Mouse (Mus musculus): ENCODE results near the gene Csrnp3.
"Not testable (repeated sequence)": the region's sequence is repeated elsewhere in the genome, so short reads cannot be mapped to it uniquely, and the experiment has no call there.

Gene Csrnp3

GRCm38 (mm10) chr2:65845551-65845950, at the start of gene Csrnp3:
Gene Csrnp3 (plus strand): TSS chr2:65845767.
- in situ Hi-C loops (cut with MboI, MseI) = no loop called here

DNA sequence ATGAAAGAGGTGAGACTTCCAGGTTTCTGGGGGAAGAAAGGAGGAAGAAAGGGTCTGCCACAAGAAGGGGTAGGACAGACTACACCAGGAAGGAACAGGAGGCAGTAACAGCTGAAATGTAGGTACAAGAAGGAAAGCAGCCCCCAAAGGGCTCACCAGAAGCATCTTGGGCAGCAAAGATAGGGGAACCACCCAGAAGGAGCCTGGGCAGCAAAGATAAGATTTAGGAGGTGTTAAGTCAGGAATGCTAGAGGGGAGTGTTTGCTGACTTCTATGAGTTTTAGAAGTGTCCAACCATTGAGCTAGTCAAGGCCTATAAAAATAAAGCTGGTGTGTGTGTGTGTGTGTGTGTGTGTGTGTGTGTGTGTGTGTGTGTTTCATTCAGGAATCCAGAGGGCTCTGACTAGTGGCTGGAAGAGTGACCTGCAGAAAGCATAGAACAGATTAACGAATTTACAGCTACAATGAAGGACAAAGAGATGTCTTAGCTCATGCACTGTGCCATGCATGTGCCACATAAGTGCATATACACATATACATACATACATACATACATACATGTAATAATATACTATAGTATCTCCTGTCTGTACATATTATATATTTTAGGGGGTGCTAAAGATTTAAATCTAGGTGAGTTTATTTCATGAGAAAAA, 44.4 kb upstream of the Csrnp3 start:
- in situ Hi-C loops (cut with MboI, MseI) = no loop called here

DNA sequence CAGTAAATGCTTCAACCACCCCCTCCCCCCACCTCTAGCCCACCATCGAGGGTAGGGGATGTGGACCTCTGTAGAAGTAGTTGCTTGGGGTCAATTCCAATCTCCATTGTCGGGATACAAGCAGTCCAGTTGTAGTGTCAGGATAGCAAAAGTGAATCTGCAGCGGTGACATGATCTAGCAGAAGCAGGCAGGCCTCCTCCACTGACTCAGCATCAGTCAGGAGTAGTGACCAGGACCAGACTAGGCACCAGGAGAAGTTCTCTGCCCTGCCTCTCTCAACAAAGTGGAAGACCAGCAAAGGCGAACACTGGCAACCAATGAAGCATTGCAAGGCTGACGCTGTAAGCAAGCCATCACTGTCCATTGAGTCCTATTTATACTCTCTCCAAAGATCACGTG, 39.0 kb upstream of the Csrnp3 start:
- in situ Hi-C loops (cut with MboI, MseI) = no loop called here

- in situ Hi-C loops (cut with MboI, MseI) = not testable (repeated sequence)
Observed at GRCm38 (mm10) chr2:65811203-65811602, 34.4 kb upstream of the Csrnp3 start.

DNA sequence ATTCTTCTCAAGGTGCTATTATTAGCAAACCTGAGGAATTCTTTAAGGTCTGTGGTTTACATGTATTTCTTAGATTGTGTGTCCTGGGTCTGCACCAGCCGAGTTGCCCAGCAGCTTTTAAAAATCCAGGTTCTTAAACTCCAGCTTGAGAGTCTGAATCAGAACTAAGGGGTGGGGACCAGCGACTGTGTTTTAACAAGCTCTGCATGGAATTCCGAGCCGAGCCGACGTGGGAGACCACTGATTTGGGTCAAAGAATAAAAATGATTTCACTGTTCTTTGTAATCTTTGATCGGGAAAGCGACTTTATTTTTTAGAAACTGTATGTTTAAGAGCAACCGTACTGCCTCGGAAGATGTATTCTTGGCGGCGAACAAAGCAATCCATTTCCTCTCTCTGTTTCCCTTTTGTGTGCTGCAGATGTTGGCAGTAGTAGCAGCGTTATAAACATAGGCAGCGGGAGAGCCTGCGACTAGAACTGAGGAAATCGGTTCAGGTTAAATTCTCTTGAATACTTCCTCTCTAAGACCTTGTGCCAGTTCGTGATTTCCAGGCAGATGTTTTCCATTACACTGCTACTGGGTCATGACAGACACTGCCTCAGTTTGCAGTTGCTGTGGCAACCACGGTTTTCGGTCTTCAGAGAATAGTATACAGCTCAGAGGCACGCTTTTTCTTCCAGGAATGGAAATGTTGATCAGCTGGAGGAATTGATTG, 27.3 kb upstream of the Csrnp3 start:
- in situ Hi-C loops (cut with MboI, MseI) = no loop called here

GRCm38 (mm10) chr2:65820114-65820769, 25.3 kb upstream of the Csrnp3 start:
- in situ Hi-C loops (cut with MboI, MseI) = no loop called here

- in situ Hi-C loops (cut with MboI, MseI) = no loop called here
Observed at GRCm38 (mm10) chr2:65826314-65826713, 19.3 kb upstream of the Csrnp3 start.

DNA sequence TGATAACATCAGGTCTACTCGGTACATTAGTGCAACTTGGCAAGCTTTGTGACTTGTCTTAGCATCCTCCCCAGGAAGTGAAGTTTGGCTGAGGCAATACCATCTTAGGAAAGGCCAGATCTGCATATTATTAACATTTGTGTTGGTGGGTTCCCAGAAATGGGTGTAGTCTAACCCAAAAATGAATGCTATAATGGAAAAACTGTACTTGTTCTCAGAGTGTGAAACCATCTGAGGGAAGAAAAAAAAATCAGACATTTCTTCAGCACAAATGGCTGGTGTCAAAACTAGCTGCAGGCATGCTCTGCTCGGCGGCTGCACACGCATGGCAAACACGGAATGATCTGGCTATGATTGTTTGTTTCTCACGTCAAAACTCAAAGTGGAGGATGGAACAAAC, 18.8 kb upstream of the Csrnp3 start:
- in situ Hi-C loops (cut with MboI, MseI) = no loop called here

DNA sequence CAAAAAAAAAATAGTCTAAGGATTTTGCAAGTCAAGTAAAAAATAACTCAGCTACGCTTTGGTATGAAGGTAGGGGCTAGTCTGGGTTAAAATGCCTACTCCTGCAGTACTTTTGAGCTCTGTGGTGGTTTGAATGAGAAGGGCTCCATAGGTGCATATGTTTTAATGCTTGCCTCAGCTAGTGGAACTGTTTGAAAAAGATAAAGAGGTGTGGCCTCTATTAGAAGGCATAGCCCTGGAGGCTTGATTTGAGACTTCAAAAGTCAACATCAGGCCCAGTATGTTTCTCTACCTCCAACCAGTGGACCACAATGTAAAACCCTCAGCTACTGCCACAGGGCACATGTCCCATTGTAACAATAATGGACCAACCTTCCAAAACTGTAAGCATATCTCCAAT, 16.9 kb upstream of the Csrnp3 start:
- in situ Hi-C loops (cut with MboI, MseI) = no loop called here

GRCm38 (mm10) chr2:65832738-65833395, 12.7 kb upstream of the Csrnp3 start:
- in situ Hi-C loops (cut with MboI, MseI) = no loop called here

DNA sequence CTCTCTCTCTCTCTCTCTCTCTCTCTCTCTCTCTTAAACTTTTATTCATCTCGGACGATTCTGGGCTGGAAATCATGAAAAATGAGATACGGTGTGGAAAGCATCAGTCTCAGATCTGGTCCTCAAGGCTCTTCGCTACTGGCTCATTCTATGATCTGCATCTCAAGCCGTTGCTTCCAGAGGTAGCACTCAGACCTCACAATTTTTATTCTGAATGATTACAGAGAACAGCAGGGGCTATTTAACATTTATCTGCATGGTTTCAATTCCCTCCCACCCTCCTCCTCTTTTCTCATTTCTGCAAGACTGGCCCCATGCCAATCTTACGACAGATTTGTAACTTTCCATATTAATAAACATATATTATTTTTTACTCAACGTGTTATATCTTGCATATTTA, 12.1 kb upstream of the Csrnp3 start:
- in situ Hi-C loops (cut with MboI, MseI) = no loop called here

- in situ Hi-C loops (cut with MboI, MseI) = no loop called here
Observed at GRCm38 (mm10) chr2:65841606-65842005, 4.0 kb upstream of the Csrnp3 start.

- in situ Hi-C loops (cut with MboI, MseI) = no loop called here
Observed at GRCm38 (mm10) chr2:65842356-65842755, 3.2 kb upstream of the Csrnp3 start.

- in situ Hi-C loops (cut with MboI, MseI) = no loop called here
Observed at GRCm38 (mm10) chr2:65846000-65846755, 611 bp downstream of the Csrnp3 start.

GRCm38 (mm10) chr2:65847463-65848110, 2.0 kb downstream of the Csrnp3 start:
- in situ Hi-C loops (cut with MboI, MseI) = no loop called here

DNA sequence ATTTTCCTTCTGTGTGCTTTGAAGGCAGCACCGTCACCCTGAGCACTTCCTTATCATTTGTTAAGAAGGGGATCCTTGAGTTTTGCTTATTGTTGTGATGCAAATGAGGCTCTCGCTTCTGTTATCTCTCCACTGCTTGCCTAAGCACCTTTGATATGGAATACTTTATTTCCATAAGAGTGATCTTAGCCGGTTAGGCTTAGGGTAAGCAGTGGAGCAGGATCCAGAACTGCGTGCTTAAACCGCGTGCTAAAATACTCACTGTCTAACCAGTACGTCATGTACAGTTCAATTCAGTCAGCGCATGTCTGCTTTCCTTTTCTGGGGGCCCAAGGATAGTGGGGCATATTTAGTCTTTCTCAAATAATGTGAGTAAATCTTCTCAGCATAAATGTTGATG, 3.1 kb downstream of the Csrnp3 start:
- in situ Hi-C loops (cut with MboI, MseI) = no loop called here

GRCm38 (mm10) chr2:65850282-65850681, 4.7 kb downstream of the Csrnp3 start:
- in situ Hi-C loops (cut with MboI, MseI) = not testable (repeated sequence)

DNA sequence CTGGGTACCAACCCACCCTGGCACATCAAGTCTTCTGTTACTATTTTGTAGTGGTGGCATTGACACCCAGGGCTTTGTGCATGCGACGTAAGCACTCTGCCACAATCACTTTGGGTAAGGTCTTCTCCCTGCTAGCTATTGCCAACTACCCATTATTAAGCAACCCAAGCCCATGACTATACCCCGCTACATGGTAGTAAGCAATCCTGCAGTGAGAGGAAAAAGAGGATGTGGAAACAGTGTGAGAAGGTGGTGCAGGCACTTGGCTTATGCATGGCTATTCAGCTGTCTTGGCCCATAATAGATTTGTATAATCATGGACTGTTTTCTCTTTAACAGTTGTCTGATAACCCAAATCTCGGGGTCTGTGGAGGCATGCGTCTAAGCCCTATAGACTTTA, 11.2 kb downstream of the Csrnp3 start:
- in situ Hi-C loops (cut with MboI, MseI) = no loop called here

GRCm38 (mm10) chr2:65859767-65860727, 14.5 kb downstream of the Csrnp3 start:
- in situ Hi-C loops (cut with MboI, MseI) = no loop called here

DNA sequence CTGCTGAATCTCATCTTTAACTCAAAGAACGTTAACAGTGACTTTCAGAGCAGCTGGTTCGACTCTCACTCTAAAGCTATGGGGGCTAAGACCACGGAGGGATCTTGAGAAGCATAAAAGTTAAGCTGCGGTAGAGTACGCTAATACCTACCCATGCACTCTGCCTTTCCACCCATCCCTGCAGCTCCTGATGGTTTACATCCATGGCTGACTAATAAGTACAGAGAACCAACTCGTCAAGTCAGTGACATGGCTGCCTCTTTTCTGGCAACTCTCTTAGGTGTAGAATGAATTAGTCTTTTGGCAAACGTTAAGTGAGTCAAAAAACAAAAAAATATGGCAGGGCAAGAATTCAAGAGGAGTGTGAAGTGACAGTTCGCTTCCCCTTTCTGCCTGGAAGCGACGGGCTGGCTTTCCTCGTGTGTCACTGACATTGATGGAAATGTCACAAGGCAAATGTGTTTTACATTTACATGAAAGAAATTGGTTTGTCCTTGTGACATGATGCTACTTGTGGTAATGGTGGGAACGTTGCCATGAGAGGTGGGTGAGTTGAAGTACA, 19.3 kb downstream of the Csrnp3 start:
- in situ Hi-C loops (cut with MboI, MseI) = no loop called here
